Mouse (Mus musculus) cerebellum, adult (tissue): ENCODE measurements around the gene Plxna2.

Source experiments
- ATAC-seq: cut with Nextera tagmentation; 2 replicates; pipeline ENCODE4 v1.9.2; 2017; ENCODE audit warnings: mild to moderate bottlenecking, moderate library complexity, mixed read lengths; ENCODE audit not compliant: insufficient number of reproducible peaks, low FRiP score, low TSS enrichment

Plxna2 gene

DNA sequence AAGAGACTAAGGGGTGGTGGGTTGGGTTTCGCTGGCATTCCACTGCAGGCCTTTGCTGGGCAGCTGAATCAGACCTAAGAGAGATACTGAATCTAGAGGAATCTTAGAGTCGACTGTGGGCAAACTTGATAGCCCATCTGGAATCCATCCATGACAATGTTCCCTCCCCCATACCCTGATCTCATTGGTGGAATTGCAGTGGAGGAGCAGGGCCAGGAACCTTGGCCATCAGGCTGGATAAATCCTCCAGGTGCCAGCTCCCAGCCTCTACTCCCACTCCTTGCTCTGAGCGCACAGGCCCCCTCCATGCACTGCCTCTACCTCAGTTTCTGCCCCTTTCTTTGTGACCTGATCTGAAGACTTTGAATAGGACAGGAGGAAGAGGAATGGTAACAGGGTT is 81.3 kb downstream of the Plxna2 start:
- no peak for ATAC-seq

DNA sequence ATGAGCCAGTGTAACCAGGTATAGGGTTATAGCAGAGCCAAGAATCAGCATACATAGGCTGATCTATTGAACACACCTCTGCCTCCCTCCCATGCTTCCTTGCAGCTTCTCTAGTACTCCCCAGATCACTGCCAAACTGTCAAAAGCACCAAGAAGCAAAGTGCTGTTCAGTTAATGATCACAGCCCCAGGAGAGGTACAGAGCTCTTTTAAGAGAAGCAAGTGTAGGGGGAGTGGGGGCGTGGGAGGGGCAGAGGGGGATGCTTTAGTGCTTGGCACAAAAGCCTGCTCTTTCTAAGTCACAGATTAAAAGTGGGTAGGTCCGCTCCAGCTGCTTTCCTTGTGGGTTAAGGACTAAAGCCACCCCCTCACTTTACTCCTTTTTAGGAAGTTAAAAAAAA is 85.2 kb downstream of the Plxna2 start:
- no peak for ATAC-seq

- no peak for ATAC-seq
Measured at GRCm38 (mm10) chr1:194704171-194704855, 86.3 kb downstream of the Plxna2 start.

DNA sequence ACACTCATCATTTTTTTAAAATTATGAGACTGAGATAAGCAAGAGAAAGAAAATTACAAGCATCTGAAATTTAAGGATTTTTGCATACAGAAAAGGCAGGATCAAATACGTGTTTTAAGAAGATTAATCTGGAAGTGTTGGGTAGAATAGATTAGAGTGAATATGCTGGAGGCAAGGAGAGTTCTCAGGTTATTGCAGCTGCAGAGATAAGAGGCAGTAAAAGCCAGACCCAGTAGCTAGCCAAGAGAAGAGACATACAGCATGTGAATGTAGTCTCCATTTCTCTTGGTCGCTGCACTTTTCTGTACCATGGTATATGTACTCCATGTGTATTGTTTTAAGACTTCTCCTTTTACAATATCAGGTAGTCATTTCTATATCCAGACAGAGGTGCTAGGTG is 88.5 kb downstream of the Plxna2 start:
- ATAC-seq, result no peak

GRCm38 (mm10) chr1:194712373-194712772 is 94.4 kb downstream of the Plxna2 start:
- no peak for ATAC-seq

DNA sequence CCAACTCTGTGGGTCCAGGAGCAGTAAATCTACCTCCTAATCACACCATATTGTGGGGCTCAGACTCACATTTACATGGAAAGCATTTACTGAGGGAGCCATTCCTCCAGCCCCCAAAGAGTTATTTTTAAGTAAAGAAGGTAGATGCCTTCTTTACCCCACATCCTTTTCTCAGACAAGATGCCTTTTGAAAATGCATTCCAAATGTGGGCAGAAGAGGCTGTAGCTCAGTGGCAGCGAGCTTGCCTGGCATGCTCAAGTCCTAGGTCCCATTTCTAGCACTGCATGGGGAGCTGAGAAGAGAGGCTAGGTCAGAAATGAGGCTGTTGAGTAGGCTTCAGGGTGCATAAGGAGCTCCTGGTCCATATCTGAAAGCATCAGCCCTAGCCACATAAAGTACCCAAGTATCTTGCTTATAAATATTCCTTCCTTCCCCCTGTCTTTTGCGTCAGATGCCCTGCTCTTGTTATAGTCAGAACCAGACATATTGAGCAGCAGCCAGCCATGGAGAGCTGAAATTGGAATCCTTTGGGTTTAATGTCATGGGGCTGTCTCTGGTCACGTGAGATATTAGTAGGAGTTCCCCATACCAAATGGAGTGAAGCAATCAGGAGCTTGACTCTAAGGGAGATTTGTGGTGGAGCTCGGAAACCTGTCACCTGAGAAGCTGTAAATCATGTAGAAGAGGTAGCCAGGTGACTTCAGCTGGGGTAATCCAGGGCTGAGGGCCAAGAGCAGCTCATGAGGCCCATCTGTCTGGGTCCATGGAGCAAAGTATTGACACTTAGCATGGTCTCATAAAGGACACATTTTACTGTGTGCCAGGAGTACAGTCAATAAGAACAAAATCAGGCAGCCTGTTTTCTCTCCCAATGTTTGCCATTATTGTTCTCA is 96.4 kb downstream of the Plxna2 start:
- ATAC-seq, result no peak

- ATAC-seq, result no peak
Measured at GRCm38 (mm10) chr1:194717451-194717874, 99.4 kb downstream of the Plxna2 start.

- ATAC-seq, result no peak
Measured at GRCm38 (mm10) chr1:194720406-194720805, 102.4 kb downstream of the Plxna2 start.

- ATAC-seq, result no peak
Measured at GRCm38 (mm10) chr1:194721260-194721659, 103.2 kb downstream of the Plxna2 start.

DNA sequence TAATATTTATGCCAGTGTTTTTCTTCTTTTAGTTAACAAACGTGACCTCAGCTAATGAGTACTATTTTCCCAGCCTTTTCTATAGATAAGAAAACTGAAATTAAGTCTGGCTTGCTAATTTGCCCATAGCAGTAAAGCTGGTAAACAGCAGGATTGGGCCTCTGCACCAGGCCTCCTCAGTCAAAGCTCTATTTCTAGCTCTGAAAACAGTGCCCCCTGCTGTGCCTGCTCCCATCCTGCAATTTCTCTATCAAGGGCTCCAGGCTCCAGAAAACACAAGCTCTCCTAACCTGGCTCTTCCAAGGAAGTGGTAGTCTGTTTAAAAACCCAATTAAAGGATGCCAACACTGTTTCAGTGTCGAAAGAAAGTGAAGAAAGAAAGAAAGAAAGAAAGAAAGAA is 104.3 kb downstream of the Plxna2 start:
- ATAC-seq, result 0 out of 2 replicates have a peak, but pooled peaks have one; percentile 49

DNA sequence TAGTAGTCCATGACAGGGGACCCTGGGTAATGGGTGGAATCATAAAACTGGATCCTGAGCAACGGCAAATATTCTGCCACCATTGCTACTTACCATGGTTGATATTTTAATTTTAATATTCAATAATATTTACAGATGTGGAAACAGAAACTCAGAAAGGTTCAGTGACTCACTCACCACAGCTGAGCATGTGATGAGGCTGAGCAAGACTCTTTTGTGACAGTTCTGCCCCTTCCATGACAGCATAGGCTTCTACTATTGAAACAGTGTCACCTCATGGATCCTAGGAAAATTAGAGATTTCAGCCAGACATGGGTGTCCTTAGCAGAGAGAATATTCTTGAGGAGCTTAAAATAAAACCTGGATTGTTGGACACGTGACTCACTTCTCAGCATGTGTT is 116.8 kb downstream of the Plxna2 start:
- ATAC-seq, result no peak

DNA sequence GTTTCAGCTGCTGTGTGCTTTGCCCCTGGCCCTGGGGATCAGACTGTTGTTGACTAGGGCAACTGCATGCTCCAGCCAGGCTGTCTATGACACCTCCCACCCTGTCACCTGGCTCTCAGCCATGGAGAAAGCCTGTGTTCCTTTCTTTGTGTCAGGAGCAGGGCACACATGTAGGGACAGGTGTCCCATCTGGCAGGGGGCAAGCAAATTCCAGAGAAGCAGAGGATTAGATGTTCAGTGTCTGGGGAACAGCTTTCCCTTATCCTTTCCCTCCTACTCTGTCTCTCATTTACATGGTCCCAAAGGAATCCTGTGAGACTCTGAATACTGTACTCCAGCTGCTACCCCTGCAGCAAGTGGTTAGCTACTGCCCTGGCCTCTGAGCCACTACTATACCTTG is 121.9 kb downstream of the Plxna2 start:
- no peak for ATAC-seq

DNA sequence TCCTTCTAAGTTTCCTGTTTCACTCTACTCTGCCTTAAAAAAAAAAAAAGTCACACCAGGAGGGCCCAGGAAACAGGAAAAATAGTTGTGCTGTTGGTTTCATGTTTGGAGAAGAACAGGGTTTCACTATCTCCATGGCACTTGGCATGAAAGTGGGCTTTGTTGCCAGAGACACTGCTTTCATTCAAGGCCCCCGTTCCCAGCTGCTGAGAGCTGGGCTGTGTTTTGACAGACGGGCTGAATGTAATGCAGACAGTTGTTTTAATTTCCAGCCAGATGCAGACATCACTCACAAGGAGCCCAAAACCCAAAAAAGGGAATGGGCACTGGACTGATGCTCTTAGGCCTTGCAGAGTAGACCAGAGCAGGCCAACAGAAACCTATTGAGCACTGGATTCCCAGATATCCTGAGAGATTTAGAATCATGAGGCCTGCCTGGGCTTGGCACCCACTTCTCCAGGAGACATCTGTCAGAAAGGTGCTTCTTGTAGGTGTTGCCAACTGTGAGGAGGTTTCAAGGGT is 124.9 kb downstream of the Plxna2 start:
- no peak for ATAC-seq

GRCm38 (mm10) chr1:194745177-194745934 is 127.3 kb downstream of the Plxna2 start:
- ATAC-seq, result no peak

DNA sequence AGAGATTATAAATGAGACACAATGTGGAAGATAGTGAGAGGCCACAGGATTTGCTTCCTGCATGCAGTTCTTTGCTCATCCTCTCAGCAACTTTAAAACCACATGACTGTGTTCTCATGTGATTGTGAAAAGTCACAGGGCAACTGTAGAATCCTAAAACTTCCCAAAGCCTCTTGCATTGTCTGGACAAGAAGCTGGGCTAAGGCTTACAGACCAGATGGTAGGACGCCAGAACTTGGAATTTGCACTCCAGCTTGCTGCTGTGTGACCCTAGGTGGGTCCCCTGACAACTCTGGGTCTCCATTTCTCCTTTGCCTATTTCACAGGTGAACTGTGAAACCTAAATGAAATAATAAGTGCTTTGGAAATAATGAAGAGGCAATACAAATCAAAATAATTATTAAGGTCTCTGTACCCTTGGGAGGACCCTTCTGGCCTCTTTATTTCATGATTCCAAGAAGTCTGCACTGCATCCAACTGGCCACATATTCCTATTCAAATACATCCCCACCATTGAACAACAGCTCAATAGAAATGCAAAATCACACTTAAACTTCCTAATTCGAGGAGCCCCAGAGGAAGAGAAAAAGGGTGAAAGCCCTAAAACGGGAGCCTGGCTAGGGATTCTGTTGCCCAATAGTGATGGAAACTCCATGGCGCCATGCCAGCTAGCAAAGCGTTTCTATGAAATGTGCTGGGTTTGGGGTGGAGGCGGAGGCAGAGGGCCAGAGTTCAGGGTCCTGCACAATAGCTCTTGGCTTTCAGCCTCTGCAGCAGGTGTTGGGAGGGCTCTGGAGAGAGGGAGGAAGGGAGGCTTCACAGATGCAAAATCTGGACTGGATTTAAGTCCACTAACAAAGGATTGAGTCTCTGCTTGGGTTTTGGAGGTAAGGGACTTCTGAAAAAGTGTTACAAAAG is 128.6 kb downstream of the Plxna2 start:
- no peak for ATAC-seq

DNA sequence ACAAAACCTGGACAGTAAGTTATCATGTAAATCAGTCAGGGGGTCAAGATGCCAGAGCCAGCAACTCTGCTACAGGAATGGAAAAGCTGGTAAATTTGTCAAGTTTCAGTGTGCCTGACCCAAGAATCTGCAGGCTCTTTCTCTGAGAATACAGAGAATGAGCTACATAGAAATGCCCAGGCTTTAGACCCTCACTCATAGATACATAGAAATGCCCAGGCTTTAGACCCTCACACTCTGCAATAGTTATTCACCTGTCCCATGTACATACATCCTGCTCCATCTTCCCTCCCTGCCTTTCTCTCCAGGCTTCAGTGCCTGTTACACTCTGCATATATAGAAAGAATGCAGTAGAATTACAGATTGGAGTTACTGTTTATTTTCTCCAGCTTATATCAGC is 129.2 kb downstream of the Plxna2 start:
- no peak for ATAC-seq

- no peak for ATAC-seq
Measured at GRCm38 (mm10) chr1:194753168-194753567, 135.2 kb downstream of the Plxna2 start.

DNA sequence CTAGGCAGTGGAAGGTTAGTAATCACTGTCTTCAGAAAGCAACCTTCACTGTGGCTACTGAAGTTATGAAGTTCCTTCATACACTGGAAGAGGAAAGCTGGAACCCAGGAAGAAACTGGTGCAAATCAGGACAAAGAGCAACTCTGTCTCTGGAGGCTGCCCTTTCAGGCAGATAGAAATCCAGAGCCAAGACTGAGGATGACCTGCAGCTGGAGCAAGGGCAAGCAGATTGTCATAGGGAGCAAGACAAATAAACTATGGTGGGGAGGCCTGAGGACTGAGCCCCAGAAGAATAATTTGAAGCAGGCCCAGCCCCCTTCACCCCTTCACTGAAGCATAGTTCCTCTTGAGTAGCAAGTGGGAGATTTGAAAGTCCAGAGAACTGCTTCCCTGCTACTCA is 138.0 kb downstream of the Plxna2 start:
- no peak for ATAC-seq

GRCm38 (mm10) chr1:194756409-194756808 is 138.4 kb downstream of the Plxna2 start:
- ATAC-seq, result no peak

DNA sequence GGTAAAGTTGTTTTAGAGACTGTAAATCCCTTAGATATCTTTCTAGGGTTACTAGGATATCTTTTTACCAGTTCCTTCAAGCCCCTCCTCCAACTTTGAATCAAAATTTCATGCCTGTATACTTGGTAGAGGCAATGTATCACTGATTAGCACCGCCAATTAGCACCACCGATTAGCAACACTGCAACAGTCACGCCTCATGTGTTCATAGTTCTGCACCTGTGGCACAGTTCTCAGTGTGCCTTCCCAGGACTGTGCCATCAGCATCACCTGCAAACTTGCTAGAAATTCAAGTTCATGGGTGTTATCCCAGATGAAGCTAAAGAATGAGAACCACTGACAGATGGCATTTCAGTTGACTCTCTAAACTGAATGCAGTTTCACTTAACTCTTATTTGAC is 138.8 kb downstream of the Plxna2 start:
- ATAC-seq, result no peak
